9 mouse cellular contexts compared by ENCODE assay signal in the genomic region with DNA sequence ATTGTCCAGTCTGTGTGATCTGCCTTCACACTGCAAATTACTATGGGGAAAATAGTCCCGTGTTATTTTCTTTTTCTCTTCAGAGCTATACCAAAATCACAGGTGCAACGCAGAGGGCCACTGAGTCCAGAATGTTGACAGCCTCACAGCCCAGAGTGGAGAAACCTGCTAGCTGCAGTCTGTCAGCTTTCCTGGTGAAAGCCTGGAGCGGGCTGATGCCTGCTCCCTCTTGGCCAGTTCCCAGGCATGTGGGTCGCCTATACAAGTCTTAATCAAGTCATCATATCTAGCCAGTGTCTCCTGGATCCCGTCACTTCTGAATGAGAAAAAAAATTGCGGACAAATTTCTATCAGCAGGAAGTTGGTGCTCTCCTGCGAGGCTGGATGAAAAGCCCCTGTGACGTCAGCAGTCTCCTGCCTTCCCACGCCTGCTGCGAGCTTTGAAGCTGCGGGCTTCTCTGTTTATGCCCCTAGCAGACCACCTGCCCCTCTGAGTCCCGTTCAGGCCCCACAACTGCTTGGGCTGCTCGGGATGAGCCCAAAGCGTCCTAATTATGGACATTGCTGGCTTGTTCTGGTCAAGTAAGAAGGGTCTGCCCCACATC.
DNase-seq lines count a peak whose midpoint lies in the region; ATAC-seq lines count a peak whose summit lies in the region.
"Had no signal": no experiment of that assay in that cellular context is flagged by ENCODE, and none has a peak within 500 bp of the region (broad histone marks: within the 10 kb centered on the region; RNA-seq: fewer than 3 reads in every experiment).

No protein-coding gene starts in this region.

- no peak for ATAC-seq in heart, embryonic 11.5 days (replicated peaks; ENCODE audit: insufficient number of reproducible peaks, low FRiP score, low TSS enrichment)
- peak; percentile 14 for ATAC-seq in activated CD4-positive, CD25-positive, alpha-beta regulatory T cell, adult 4 months
- peak; percentile 65 for ATAC-seq in midbrain, embryonic 15.5 days (replicated peaks)
- no peak for ATAC-seq in erythroblast, adult 5-6 weeks (replicated peaks; ENCODE audit: low FRiP score, poor library complexity, severe bottlenecking)

- 10% methylated on average over 14 of the region's 14 CpGs for WGBS in heart, embryonic 11.5 days (ENCODE audit: insufficient replicate concordance)
- WGBS in midbrain, embryonic 15.5 days, result 3% methylated on average over 14 of the region's 14 CpGs

- H3K9me3 ChIP-seq in heart, embryonic 11.5 days (replicated peaks; ENCODE audit: control insufficient read depth, low read length), result no peaks in the 10 kb centered on the region
- no peaks in the 10 kb centered on the region for H3K9me3 ChIP-seq in midbrain, embryonic 15.5 days

- H3K4me2 ChIP-seq in heart, embryonic 11.5 days, result peak overlapping the region; percentile 42
- peak overlapping the region; percentile 66 for H3K4me2 ChIP-seq in midbrain, embryonic 15.5 days

- peaks cover 14% of the 10 kb centered on the region for H3K4me1 ChIP-seq in heart, embryonic 11.5 days (ENCODE audit: control insufficient read depth, insufficient read depth, low read length)
- peaks cover 20% of the 10 kb centered on the region for H3K4me1 ChIP-seq in midbrain, embryonic 15.5 days

- intact Hi-C loops in heart, postnatal 25 days (cut with DNase I), result no loop called here

- no peak overlapping the region for H3K27ac ChIP-seq in heart, embryonic 11.5 days (ENCODE audit: low read depth, low read length)
- H3K27ac ChIP-seq in midbrain, embryonic 15.5 days, result no peak overlapping the region
- H3K27ac ChIP-seq: liver, embryonic 14.5 days had no signal

- H3K36me3 ChIP-seq in heart, embryonic 11.5 days (ENCODE audit: control insufficient read depth, insufficient read depth, low read length), result no peaks in the 10 kb centered on the region
- H3K36me3 ChIP-seq in midbrain, embryonic 15.5 days (replicated peaks), result no peaks in the 10 kb centered on the region

- 0 out of 2 replicates have a peak overlapping the region, but pooled peaks have one; percentile 39 for H3K9ac ChIP-seq in heart, embryonic 11.5 days (ENCODE audit: low read depth, low read length)
- peak overlapping the region; percentile 29; the same call in 1 of the 2 replicates for H3K9ac ChIP-seq in midbrain, embryonic 15.5 days
- H3K9ac ChIP-seq: liver, embryonic 14.5 days had no signal

- H3K27me3 ChIP-seq in heart, embryonic 11.5 days (ENCODE audit: control insufficient read depth, insufficient read depth, low read length), result 0 out of 2 replicates have a peak, but pooled peaks cover 2% of the 10 kb centered on the region
- peaks cover 19% of the 10 kb centered on the region for H3K27me3 ChIP-seq in midbrain, embryonic 15.5 days (replicated peaks)

- no peak overlapping the region for H3K4me3 ChIP-seq in heart, embryonic 11.5 days (ENCODE audit: low read depth, low read length)
- peak overlapping the region; percentile 30 for H3K4me3 ChIP-seq in midbrain, embryonic 15.5 days

- no peak for DNase-seq in heart, postnatal 25 days (ENCODE audit: low spot score)
- DNase-seq in heart, postnatal 4 days, result peak; percentile 33
- DNase-seq in B cell, adult 2 months, result no peak
- no peak for DNase-seq in c-Kit-positive CD71-positive TER-119-positive erythroid progenitor cells, embryonic 14.5 days (ENCODE audit: low spot score)

Comparison
In these comparisons a context has a peak if more than half of its experiments do, and no peak if none do; other contexts are left out.
1. ATAC-seq: peak in activated CD4-positive, CD25-positive, alpha-beta regulatory T cell, adult 4 months (single experiment) and midbrain, embryonic 15.5 days (single experiment); none in heart, embryonic 11.5 days (single experiment) and erythroblast, adult 5-6 weeks (single experiment).